Mouse (Mus musculus): Measurements from ENCODE around the gene Hip1.
A peak's percentile ranks its signal among the peaks of the same experiment; 100 is the strongest.
"Not testable (repeated sequence)": the region's sequence is repeated elsewhere in the genome, so short reads cannot be mapped to it uniquely, and the experiment has no call there.

Gene Hip1

GRCm38 (mm10) chr5:135492126-135492525, 52.8 kb downstream of the Hip1 start:
- DNase-seq (ENCODE audit: low spot score), result no peak

DNA sequence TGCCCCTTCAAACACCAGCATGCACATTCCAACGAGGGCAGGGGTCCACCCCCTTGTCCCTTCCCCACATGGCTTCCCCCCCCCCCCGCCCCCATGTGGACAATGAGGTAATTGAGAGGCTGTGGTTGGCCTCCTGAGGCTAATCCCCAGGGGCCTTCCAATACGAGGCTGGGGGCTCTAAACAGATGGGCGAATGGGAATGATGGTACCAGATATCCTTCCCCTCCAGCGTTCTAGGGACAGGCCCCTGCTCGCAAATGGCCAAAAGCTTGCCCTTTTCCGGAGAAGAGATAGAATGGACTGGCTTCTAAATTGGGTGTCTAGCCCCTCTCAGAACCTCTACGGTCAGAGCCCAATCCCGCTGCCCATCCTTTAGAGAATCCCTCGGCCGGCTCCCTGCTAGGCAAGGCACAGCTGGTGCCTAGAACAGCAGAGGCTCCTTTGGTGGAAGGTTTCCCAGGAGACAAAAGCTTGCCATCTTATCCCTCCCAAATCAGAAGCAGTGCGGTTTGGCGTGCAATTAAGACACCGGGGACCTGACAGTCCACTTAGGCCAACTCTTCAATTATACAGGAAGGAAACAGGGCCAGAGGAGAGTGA, 55.1 kb downstream of the Hip1 start:
- no peak for DNase-seq (ENCODE audit: low spot score)

DNA sequence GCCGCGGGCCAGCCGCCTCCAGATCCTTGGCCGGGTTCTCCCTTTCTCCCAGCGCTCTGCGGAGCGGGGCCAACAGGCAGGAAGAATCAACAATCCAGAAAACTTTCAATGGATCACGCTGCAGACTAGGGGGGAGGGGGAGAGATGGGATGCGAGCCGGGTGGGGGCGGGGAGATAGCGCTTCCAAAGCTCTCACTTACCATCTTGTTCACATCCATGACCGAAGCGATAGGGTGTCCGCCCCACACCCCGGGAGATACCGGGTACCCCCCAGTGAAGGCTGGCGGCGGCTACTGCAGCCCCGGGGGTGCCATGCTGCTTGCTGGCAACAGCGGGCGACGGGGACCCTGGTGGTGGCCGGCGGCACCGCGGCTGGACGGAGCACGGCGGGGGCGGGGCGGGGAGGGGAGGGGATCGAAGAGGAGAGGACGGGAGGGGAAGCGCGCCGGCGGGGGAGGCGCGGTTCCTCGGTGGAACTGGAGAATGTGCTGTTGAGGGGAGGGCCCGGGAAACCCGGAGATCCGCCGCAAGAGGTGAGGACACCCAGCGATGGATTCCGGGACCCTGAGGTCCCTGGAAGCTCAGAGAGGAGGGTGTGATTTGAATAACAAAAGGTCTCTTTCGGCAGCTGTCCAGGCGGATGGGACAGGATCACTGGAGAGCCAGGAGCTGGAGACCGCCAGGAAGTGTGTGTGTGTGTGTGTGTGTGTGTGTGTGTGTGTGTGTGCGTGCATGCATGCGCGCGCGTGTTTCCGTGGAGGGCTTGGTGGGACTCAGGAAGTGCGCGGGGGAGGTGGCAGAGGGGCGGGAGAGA, 55.8 kb downstream of the Hip1 start:
- peak; percentile 2 for DNase-seq (ENCODE audit: low spot score)

DNA sequence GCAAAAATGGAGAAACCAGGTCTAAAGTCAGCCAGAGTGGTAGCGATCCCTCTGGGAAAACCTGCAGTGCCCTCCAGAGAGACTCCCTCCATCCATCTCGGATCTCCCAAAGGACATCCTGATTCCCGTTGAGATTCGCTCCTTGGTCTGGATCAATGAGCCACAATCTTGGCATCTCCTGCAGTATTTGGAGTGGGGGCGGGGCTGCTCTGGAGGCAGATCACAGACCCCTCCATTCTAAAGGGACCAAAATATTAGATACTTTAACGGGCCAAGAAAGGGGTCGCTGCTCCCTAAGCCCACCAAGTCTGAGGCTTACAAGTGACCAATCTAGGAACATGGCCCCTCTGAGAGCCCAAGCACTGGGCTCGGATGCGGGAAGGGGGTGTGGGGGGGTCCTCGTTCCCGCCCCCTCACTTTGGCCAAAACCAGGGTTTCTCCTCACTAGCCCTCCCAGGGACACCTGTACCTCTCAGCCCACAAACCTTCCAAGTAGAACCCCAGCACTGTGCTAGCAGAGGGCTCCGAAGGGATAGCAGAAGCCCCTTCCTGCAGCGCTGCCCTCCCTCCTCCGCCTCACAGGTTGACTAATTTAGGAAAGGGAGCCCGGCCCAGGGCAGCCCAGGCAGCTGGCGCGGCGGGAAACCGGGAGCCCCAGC, 56.6 kb downstream of the Hip1 start:
- DNase-seq (ENCODE audit: low spot score), result no peak

DNA sequence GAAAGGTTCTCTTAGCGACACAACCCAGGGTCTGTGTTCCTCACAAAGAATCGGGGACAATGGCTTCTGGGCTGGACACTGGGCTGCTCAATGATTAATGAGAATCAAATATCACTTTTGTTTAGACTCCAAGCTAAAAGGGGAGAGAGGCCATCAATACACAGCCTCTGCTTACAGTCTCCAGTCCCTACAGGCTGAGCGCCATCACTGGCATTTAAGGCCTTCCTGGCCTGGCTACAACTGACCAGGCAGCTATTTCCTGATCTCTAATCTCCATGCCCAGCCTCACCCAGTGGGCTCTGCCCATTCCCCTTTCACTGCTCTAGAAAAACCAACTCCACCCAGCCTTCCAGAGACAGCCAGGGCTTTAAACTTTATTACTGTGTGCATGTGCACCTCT, 59.6 kb downstream of the Hip1 start:
- DNase-seq (ENCODE audit: low spot score), result no peak

DNA sequence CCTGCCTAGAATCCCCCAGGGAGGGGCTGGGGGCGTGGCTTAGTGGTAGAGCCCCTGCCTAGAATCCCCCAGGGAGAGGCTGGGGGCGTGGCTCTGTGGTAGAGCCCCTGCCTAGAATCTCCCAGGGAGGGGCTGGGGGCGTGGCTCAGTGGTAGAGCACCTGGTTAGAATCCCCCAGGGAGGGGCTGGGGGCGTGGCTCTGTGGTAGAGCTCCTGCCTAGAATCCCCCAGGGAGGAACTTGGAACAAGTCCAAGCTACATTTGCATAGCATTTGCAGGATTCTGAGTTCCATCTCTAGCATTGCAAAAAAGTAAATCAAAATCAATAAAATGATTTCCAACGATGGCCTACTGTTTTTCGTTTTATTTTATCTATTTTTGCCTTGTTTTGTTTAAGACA, 61.1 kb downstream of the Hip1 start:
- DNase-seq (ENCODE audit: low spot score), result not testable (repeated sequence)

GRCm38 (mm10) chr5:135478877-135479600, 65.9 kb downstream of the Hip1 start:
- DNase-seq (ENCODE audit: low spot score), result no peak

DNA sequence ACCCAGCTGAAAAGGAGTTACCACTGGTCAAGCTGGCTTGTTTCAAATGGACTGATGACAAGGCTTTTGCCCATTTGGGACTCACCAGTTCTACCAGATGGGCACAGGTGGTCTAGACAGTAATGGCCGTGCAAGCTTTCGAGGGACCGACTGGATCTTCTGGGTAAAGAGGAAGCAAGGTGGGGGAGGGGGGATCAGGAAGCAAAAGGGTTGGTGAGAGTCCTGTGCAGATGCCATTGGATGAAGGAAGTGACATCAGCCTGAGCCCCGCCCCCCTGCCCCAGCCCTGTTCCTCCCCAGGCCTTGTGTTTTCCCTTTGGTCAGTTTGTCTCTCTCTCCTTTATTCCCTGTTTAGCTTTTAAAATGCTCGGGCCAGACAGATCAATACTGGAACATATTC, 68.7 kb downstream of the Hip1 start:
- no peak for DNase-seq (ENCODE audit: low spot score)

GRCm38 (mm10) chr5:135472405-135472804, 72.5 kb downstream of the Hip1 start:
- DNase-seq (ENCODE audit: low spot score), result no peak

DNA sequence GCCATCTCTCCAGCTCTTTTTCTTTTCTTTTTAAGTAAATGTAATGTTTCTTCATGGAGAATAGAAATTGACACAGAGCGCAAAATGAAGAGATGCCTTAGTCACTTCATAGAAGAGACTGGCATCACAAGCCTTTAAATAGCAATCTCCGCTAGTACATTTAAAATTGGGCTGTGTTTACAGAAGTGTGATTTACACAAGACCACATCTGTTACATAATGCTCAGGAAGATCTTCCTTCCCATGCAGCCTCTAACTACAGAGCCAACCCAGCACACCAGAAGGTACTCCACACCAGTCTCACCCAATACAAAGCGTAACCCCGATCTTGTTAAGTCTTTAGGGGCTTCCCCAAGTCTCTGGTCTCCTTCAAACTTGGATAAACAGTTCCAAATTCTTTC, 73.2 kb downstream of the Hip1 start:
- DNase-seq (ENCODE audit: low spot score), result no peak

- no peak for DNase-seq (ENCODE audit: low spot score)
Measured at GRCm38 (mm10) chr5:135468280-135468679, 76.6 kb downstream of the Hip1 start.

DNA sequence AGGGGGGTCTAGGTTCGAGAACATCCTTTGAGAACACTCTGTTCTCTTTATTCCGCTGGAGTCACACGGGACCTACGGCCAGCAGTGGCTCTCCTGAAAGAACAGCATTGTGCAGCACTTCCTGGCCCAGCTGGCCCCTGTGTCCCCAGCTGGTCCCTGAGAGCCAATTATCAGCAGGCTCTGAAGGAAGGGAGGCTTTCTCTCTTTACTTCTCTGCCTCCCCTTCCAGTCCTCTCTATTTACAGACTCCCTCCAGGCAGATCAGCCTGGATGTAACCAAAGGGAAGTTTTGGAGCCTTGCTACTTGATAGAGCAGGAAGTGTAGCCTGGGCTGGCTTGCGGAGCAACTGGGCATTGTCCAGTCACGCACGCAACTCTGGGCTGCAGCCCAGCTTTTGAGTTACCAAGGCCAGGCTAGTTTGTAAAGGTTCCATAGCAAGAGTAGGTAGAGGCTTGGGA, 79.1 kb downstream of the Hip1 start:
- no peak for DNase-seq (ENCODE audit: low spot score)

DNA sequence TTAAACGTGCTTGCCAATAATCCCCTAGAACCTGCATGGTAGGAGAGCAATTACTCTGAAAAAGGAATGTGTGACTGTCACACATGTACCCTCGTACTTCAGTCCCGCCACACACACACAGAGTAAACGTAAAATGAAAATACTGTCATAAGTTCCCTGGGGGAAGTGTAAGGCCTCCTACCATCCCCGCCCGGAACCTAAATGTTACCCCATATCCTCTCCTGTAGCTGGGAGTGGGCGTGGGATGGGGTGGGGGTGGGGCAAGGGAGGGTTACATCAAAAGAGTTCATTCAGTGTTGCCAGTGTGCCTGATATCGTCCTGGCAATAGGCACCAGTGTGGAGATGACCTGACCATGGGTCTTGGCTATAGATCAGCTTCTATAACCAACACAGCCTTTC, 81.5 kb downstream of the Hip1 start:
- DNase-seq (ENCODE audit: low spot score), result no peak

DNA sequence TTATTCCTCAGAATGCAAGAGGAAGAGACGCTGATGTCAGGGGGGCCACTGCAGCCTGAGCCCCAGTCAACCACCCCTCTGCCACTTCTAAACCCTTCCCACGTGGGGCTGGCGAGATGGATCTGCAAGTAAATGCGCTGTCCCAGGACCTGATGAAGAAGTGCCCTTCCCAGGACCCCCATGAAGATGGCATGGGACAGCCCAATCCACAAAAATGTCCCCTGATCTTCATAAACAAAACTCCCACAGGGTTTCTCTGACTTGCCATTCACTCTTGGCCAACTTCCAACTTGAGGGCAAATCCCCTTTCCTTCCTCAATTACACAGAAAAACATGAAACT, 84.1 kb downstream of the Hip1 start:
- no peak for DNase-seq (ENCODE audit: low spot score)

DNA sequence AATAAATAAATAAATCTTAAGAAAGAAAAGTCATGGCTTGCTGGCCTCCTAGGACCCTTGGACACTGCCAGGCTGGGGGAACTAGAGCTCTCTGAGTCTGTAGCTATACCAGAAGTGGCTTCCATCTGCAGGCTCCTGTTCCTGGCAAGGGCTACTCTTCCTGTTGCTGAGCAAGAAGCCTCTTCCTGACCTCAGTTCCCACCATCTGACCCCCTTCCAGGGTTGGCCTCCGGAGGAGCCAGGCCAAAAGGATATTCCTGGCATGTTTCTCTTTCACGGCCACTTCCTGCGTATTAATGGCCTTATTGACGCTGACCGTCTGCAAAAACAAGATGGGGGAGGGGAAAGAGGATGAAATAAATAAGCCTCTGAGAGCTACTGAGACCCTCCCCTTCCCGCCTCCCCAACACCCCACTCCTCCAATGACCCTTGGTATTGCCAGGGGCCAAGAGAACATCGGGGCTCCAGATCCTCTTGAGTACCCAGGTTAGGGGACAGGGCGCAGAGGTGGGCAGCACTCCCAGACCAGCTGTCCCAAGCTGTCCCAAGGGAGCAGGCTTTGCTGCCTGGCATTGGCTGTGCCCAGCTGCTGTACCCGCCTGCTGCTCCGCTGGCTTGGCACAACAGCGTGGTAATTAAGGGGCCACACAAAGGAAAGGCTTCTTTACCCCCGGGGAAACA, 84.6 kb downstream of the Hip1 start:
- DNase-seq (ENCODE audit: low spot score), result no peak

- no peak for DNase-seq (ENCODE audit: low spot score)
Measured at GRCm38 (mm10) chr5:135459486-135459885, 85.4 kb downstream of the Hip1 start.

GRCm38 (mm10) chr5:135457961-135458360, 87.0 kb downstream of the Hip1 start:
- no peak for DNase-seq (ENCODE audit: low spot score)

DNA sequence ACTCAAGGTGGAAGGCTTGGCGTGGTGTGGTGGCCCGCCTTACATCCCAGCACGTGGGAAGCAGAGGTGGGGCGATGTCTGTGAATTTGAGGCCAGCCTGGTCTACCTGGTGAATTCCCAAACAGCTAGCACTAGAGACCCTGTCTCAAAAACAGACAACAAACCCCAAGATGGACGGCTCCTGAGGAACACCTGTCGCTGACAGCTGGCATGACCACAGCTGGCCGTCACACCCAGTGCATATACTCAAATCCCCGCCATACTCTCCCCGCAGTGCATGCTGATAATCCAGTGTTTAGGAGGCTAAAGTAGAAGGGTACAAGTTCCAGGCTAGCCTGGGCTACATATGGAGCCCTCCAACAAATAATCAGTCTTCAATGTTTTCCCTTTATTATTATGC, 88.4 kb downstream of the Hip1 start:
- no peak for DNase-seq (ENCODE audit: low spot score)

GRCm38 (mm10) chr5:135454256-135454655, 90.7 kb downstream of the Hip1 start:
- no peak for DNase-seq (ENCODE audit: low spot score)

DNA sequence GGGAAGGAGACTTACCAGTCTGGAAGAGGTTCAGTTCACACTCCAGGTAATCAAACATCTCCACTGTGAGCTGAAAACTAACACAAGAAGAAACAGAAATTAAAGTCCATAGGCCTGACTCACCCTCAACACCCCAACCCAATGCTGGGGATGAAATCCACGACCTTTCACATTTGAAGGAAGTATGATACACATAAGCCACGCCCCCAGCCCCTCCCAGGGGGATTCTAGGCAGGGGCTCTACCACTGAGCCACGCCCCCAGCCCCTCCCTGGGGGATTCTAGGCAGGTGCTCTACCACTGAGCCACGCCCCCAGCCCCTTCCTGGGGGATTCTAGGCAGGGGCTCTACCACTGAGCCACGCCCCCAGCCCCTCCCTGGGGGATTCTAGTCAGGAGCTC, 93.4 kb downstream of the Hip1 start:
- not testable (repeated sequence) for DNase-seq (ENCODE audit: low spot score)

- DNase-seq (ENCODE audit: low spot score), result no peak
Measured at GRCm38 (mm10) chr5:135451100-135451499, 93.8 kb downstream of the Hip1 start.

DNA sequence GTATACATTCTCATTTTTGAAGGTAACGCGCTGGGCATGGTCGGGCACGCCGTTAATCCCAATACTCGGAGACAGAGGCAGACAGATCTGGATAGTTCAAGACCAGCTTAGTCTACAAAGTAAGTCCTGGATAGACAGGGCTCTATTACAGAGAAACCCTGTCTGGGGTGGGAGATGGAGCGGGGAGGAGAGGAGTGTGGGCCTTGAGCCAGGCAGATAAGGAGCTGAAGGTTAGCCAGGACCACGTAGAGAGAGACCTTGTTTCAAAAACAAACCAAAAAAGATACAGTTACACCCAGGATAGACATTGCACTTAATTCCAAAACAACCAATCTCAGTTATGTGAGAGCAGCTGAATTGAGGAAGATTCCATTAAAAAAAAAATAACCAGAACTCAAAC, 99.2 kb downstream of the Hip1 start:
- no peak for DNase-seq (ENCODE audit: low spot score)
